Mouse (Mus musculus) hindbrain, embryonic 16.5 days (tissue): ENCODE measurements around the gene E2f6. TPM values are rescaled to one million over a fixed set of nuclear protein-coding genes. Genes with fewer than 3 reads are reported as not detected.

ENCODE experiments used
- ATAC-seq: fragments of 200-750 bp; cut with Nextera tagmentation; 2 replicates; pipeline ENCODE4 v1.8.0; 2017; ENCODE audit warnings: moderate TSS enrichment, moderate library complexity
- H3K27ac ChIP-seq: fragments of 300-500 bp; sonication (generic); 2 replicates; pipeline ENCODE4 v1.5.1; 2014; ENCODE audit warnings: low read depth, mild to moderate bottlenecking, control low read depth, low read length, moderate library complexity
- H3K27me3 ChIP-seq: fragments of 300-500 bp; sonication (generic); replicated peaks from 2 replicates; pipeline ENCODE4 v1.6.1; 2014; ENCODE audit warnings: low read length; ENCODE audit not compliant: control insufficient read depth, insufficient read depth
- H3K36me3 ChIP-seq: fragments of 300-500 bp; sonication (generic); 2 replicates; pipeline ENCODE4 v1.6.1; 2014; ENCODE audit warnings: mild to moderate bottlenecking, low read length, moderate library complexity, mixed read lengths; ENCODE audit not compliant: control insufficient read depth, insufficient read depth
- H3K4me1 ChIP-seq: fragments of 300-500 bp; sonication (generic); 2 replicates; pipeline ENCODE4 v1.6.1; 2014; ENCODE audit warnings: low read depth, low read length; ENCODE audit not compliant: control insufficient read depth, insufficient read depth
- H3K4me2 ChIP-seq: fragments of 300-500 bp; sonication (generic); 2 replicates; pipeline ENCODE4 v1.6.1; 2014; ENCODE audit warnings: mild to moderate bottlenecking, low read length, control low read depth, moderate library complexity
- H3K4me3 ChIP-seq: fragments of 300-500 bp; sonication (generic); 2 replicates; pipeline ENCODE4 v1.5.1; 2014; ENCODE audit warnings: mild to moderate bottlenecking, low read length, control low read depth, moderate library complexity
- H3K9ac ChIP-seq: fragments of 300-500 bp; sonication (generic); 2 replicates; pipeline ENCODE4 v1.6.1; 2014; ENCODE audit warnings: low read depth, mild to moderate bottlenecking, control low read depth, low read length, moderate library complexity
- H3K9me3 ChIP-seq: fragments of 300-500 bp; sonication (generic); 2 replicates; pipeline ENCODE4 v1.6.1; 2014; ENCODE audit warnings: mild to moderate bottlenecking, low read length, moderate library complexity; ENCODE audit not compliant: control insufficient read depth
- WGBS: fragments of 180-500 bp; shearing (Covaris S2); extraction: QIAGEN DNeasy Blood & Tissue Kit; methylation state at CpG from one replicate; pipeline ENCODE4 v1.1.7; 2014; 5-methylcytosine and 5-hydroxymethylcytosine counted together
- polyA plus RNA-seq: library from polyadenylated mRNA; unstranded; fragments of >200 nt; fragmentation: Nextera tagmentation; extraction: Ambion mirVana; gene quantifications from 2 replicates; pipeline ENCODE4 v1.2.1, GENCODE M21; 2015

Gene E2f6
- polyA plus RNA-seq, 1 experiment from 2014 or later = 28.9 TPM

DNA sequence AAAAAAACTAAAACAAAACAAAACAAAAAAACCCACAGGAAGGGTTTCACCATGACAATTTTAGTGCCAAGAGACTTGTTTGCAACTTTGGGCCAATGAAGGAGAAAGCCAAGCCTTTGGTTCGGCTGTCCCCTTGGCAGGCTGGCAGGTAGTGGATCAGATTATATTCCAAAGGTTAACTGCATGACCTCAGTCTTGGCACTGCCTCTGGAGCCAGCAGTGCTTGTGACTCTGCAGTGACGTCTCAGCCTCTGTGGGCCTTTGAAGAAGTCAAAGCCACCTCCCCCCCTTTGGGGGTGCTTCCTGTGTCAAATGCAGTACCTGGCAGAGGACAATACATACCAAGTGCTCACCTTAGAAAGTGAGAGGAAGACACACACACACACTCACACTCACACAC lies 63.3 kb downstream of the E2f6 start:
- Histone ChIP-seq H3K4me3 (no peak overlapping the region), H3K9me3 (no peaks in the 10 kb centered on the region), H3K4me2 (no peak overlapping the region), H3K36me3 (no peaks in the 10 kb centered on the region), H3K4me1 (peaks cover 8% of the 10 kb centered on the region), H3K27me3 (no peaks in the 10 kb centered on the region), H3K27ac (no peak overlapping the region), H3K9ac (no peak overlapping the region)
- no peak for ATAC-seq
- 46% methylated on average over 2 of the region's 2 CpGs for WGBS

DNA sequence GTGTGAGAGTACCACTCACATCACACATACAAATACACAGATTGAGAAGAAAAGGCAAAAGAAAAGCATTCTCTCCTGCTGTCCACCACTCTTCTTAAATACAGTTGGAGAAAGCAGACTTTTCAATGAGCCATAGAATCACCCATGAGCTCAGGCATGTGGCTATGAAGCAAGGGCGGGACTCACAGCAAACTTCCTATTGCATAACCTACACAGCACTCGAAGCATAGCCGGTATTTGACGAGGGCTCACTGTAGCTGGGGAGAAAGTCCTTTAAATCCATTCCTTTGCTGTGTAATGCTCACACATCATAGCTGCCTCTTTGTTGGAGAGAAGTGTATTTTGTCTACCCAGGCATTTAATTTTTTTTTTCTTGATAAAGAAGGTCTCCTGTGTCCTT lies 64.5 kb downstream of the E2f6 start:
- Histone ChIP-seq H3K27ac (no peak overlapping the region), H3K4me3 (no peak overlapping the region), H3K4me2 (no peak overlapping the region), H3K27me3 (no peaks in the 10 kb centered on the region), H3K4me1 (peaks cover 3% of the 10 kb centered on the region), H3K9me3 (no peaks in the 10 kb centered on the region), H3K36me3 (no peaks in the 10 kb centered on the region), H3K9ac (no peak overlapping the region)
- no peak for ATAC-seq
- WGBS = 83% methylated on average over 4 of the region's 4 CpGs

DNA sequence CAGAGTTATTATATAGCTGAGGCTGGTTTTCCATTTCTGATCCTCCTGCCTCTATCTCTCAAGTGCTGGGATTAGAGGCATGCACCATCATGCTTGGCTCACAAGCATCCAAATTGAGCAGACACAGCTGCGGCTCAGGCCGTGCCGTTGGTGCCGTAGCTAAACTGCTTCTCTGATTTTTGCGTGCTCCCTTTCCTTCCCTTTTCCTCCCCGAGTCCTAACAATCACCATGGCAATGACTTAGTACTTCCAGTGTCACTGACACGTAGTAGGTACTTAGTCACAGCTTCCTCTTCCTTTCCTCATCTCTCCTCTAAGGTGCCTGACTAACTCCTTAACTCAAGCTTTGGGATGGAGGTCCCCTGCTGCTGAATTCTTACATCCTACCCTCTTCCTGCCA lies 64.9 kb downstream of the E2f6 start:
- H3K9me3 ChIP-seq = no peaks in the 10 kb centered on the region
- H3K4me3 ChIP-seq = no peak overlapping the region
- H3K27me3 ChIP-seq = no peaks in the 10 kb centered on the region
- no peak overlapping the region for H3K27ac ChIP-seq
- no peak for ATAC-seq
- H3K36me3 ChIP-seq = no peaks in the 10 kb centered on the region
- no peak overlapping the region for H3K4me2 ChIP-seq
- WGBS = 81% methylated on average over 7 of the region's 7 CpGs
- H3K4me1 ChIP-seq = no peaks in the 10 kb centered on the region
- no peak overlapping the region for H3K9ac ChIP-seq

DNA sequence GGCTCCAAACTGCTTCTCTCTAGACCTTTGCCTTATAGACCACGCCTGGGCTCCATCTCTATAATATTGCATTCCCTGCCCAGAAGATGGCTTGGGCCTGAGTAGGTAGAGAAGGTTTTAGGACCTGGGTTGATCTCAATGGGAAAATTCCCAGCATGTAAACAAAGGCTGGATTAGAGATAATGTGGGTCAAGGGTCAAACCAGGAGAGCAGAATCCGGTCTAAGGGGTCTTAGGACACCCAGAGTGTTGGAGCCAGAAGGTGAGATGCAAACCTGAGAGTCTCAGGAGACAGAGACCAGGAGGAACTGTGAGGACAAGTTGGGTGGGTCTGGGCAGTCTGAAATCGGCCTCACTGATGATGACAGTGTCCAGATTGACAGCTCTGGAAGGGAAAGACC lies 65.9 kb downstream of the E2f6 start:
- H3K9me3 ChIP-seq = no peaks in the 10 kb centered on the region
- H3K27me3 ChIP-seq = no peaks in the 10 kb centered on the region
- no peaks in the 10 kb centered on the region for H3K36me3 ChIP-seq
- H3K4me2 ChIP-seq = no peak overlapping the region
- no peak overlapping the region for H3K9ac ChIP-seq
- WGBS = 60% methylated on average over 3 of the region's 3 CpGs
- no peak for ATAC-seq
- no peak overlapping the region for H3K4me3 ChIP-seq
- H3K27ac ChIP-seq = no peak overlapping the region
- H3K4me1 ChIP-seq = no peaks in the 10 kb centered on the region

- no peak overlapping the region for H3K4me2 ChIP-seq
- no peak overlapping the region for H3K27ac ChIP-seq
- H3K9ac ChIP-seq = no peak overlapping the region
- H3K9me3 ChIP-seq = no peaks in the 10 kb centered on the region
- no peaks in the 10 kb centered on the region for H3K36me3 ChIP-seq
- WGBS = 41% methylated on average over 5 of the region's 5 CpGs
- H3K4me1 ChIP-seq = no peaks in the 10 kb centered on the region
- no peak for ATAC-seq
- no peak overlapping the region for H3K4me3 ChIP-seq
- H3K27me3 ChIP-seq = no peaks in the 10 kb centered on the region
These were observed 66.4 kb downstream of the E2f6 start for GRCm38 (mm10) chr12:16877141-16877540.

DNA sequence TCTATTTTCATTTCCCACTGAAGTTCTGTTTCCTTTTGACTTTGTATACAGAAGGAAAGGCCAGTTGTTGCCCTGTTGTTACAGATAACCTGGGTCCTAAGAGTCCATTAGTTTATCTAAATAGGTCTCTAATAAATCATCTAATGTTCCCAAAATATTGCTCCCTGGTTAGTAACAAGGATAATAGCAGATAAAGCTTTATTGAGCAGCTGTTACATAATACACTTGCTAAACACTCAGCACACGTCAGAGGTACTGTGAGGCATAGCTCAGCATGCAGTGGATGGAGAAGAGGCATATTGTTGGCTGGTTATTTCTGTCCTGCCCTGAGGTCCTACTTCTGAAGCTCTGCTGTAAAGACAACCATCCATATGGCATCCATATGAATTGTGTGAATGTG lies 66.9 kb downstream of the E2f6 start:
- H3K9ac ChIP-seq = no peak overlapping the region
- 46% methylated on average over 1 of the region's 1 CpGs for WGBS
- H3K4me2 ChIP-seq = no peak overlapping the region
- no peaks in the 10 kb centered on the region for H3K9me3 ChIP-seq
- no peak for ATAC-seq
- no peaks in the 10 kb centered on the region for H3K4me1 ChIP-seq
- no peaks in the 10 kb centered on the region for H3K27me3 ChIP-seq
- no peak overlapping the region for H3K27ac ChIP-seq
- H3K36me3 ChIP-seq = no peaks in the 10 kb centered on the region
- H3K4me3 ChIP-seq = no peak overlapping the region

- H3K36me3 ChIP-seq = no peaks in the 10 kb centered on the region
- no peak for ATAC-seq
- no peak overlapping the region for H3K27ac ChIP-seq
- 89% methylated on average over 1 of the region's 1 CpGs for WGBS
- H3K4me1 ChIP-seq = no peaks in the 10 kb centered on the region
- no peak overlapping the region for H3K4me3 ChIP-seq
- H3K27me3 ChIP-seq = no peaks in the 10 kb centered on the region
- no peak overlapping the region for H3K9ac ChIP-seq
- H3K9me3 ChIP-seq = no peaks in the 10 kb centered on the region
- no peak overlapping the region for H3K4me2 ChIP-seq
These were observed 68.6 kb downstream of the E2f6 start for GRCm38 (mm10) chr12:16879369-16879768.

GRCm38 (mm10) chr12:16880077-16880476 lies 69.3 kb downstream of the E2f6 start:
- Histone ChIP-seq H3K9ac (no peak overlapping the region), H3K4me2 (no peak overlapping the region), H3K4me1 (no peaks in the 10 kb centered on the region), H3K4me3 (no peak overlapping the region), H3K9me3 (no peaks in the 10 kb centered on the region), H3K36me3 (no peaks in the 10 kb centered on the region), H3K27me3 (no peaks in the 10 kb centered on the region), H3K27ac (no peak overlapping the region)
- no peak for ATAC-seq
- WGBS = 88% methylated on average over 4 of the region's 4 CpGs

DNA sequence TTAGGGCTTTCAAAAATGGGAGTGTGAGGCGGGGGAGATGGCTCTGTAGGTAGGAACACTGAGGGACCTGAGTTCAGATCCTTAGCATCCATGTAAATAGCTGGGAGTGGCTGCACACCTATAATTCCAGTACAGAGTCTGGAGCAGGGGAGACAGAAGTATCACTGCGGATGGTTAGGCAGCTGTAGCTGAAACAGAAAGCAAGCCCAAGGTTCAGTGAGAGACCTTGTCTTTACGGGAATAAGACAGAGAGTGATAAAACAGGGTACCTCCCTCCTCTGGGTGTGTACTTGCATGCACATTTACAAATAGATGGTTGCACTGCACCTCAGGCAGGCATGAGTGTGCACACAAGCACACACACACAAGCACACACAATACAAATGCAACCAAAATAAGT lies 71.7 kb downstream of the E2f6 start:
- no peak overlapping the region for H3K9ac ChIP-seq
- H3K9me3 ChIP-seq = no peaks in the 10 kb centered on the region
- 94% methylated on average over 3 of the region's 3 CpGs for WGBS
- no peaks in the 10 kb centered on the region for H3K4me1 ChIP-seq
- H3K4me2 ChIP-seq = no peak overlapping the region
- no peak overlapping the region for H3K27ac ChIP-seq
- H3K27me3 ChIP-seq = no peaks in the 10 kb centered on the region
- H3K36me3 ChIP-seq = no peaks in the 10 kb centered on the region
- no peak overlapping the region for H3K4me3 ChIP-seq
- no peak for ATAC-seq

DNA sequence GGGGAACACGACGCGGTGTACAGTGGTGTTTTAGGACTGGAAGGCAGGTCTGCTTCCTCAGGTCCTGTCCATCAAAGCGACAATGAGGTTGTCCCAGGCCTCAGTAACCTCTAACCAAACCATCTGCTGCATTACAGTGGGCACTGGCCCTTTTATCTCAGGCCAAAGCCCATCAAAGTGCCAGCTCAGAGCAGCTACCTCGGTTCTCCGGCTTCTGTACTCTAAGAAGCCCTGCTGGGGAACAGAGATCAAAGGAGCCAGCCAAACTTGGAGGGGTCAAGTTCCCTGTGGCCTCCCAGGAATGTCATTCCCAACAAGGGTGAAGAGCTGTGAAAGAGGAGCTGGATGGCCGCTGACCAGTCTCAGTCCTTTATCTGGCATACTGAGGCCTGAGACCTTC lies 72.3 kb downstream of the E2f6 start:
- no peak overlapping the region for H3K9ac ChIP-seq
- H3K27ac ChIP-seq = no peak overlapping the region
- no peak overlapping the region for H3K4me3 ChIP-seq
- H3K36me3 ChIP-seq = no peaks in the 10 kb centered on the region
- 71% methylated on average over 7 of the region's 7 CpGs for WGBS
- no peaks in the 10 kb centered on the region for H3K27me3 ChIP-seq
- ATAC-seq = no peak
- no peaks in the 10 kb centered on the region for H3K4me1 ChIP-seq
- H3K4me2 ChIP-seq = no peak overlapping the region
- H3K9me3 ChIP-seq = no peaks in the 10 kb centered on the region
